Mouse (Mus musculus) cerebellum, adult 9-10 months (tissue): ENCODE measurements at regions not wholly inside any gene's neighbourhood (a gene's known extent, or its start where the extent isn't known, plus 50 kb on each side); places are given as distances from the start of the nearest gene placed in this dataset.

Source experiments
- DNase-seq: peaks from one replicate; pipeline ENCODE4 v3.0.0; 2022

- no peak for DNase-seq
Measured at GRCm38 (mm10) chr14:25137312-25137711, 321.7 kb upstream of the Zmiz1 start.

- no peak for DNase-seq
Measured at GRCm38 (mm10) chr14:25138485-25138884, 320.5 kb upstream of the Zmiz1 start.

- no peak for DNase-seq
Measured at GRCm38 (mm10) chr14:25141933-25142332, 317.1 kb upstream of the Zmiz1 start.

GRCm38 (mm10) chr14:25143051-25143450 is 315.9 kb upstream of the Zmiz1 start:
- DNase-seq: no peak

- no peak for DNase-seq
Measured at GRCm38 (mm10) chr14:25147731-25148130, 311.3 kb upstream of the Zmiz1 start.

DNA sequence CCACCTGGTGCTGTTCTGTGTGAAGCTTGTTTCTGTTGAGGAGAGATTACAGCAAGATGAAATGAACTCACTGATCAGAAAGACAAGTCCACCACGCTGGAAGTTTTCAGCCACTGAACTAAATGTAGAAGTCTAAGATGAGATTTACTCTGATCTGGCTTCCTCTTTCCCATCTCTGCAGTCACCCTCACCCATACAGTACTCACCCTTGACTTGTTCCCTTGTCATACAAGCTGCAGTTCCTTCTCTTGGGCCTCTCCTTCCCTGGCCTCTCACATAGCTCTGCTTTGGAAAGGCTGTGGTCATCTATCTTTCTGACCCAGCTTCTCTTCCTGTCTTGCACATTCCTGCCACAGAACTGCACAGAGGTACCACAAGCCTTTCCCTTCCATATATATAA is 308.0 kb upstream of the Zmiz1 start:
- DNase-seq: no peak

DNA sequence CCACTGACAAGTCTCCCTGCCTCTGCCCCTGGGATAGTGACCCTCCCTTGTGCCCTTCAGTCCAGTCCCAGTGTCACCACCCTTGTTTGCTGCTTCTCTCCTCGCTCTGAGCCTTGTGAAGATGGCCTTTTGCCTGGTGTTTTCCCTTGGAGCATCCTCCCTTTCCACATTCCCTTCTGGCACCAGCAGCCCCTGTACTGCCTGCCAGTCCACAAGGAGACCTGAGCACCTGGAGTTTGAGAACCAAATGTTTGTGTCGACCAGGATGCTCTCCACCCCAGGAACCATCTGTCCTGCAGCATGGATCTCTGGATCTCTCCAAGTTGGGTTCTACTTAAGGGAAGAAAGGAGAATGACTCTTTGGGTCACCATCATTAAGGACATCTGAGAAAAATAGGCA is 307.5 kb upstream of the Zmiz1 start:
- peak; percentile 75 for DNase-seq

GRCm38 (mm10) chr14:25153573-25153972 is 305.4 kb upstream of the Zmiz1 start:
- DNase-seq: no peak

DNA sequence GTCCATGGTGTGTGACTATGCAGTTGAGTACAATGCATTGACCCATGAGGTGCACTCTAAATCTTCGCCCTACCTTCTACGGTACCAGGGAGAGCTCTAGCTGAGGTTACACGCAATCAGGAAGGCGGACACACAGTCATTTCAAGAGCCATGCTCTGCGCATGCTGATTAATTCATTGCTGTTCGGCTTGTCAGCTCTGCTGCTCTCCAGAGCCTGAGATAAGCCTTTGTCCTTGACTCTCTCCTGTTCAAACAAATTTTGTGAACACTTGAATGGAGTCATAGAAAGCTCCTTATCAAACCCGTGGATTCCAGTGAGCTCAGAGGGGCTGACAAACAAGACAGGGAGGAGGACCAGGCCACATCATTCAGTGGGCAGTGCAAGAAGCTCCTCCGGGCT is 304.8 kb upstream of the Zmiz1 start:
- DNase-seq: no peak

- no peak for DNase-seq
Measured at GRCm38 (mm10) chr14:25155008-25155783, 303.8 kb upstream of the Zmiz1 start.

- no peak for DNase-seq
Measured at GRCm38 (mm10) chr14:25156171-25156570, 302.8 kb upstream of the Zmiz1 start.

DNA sequence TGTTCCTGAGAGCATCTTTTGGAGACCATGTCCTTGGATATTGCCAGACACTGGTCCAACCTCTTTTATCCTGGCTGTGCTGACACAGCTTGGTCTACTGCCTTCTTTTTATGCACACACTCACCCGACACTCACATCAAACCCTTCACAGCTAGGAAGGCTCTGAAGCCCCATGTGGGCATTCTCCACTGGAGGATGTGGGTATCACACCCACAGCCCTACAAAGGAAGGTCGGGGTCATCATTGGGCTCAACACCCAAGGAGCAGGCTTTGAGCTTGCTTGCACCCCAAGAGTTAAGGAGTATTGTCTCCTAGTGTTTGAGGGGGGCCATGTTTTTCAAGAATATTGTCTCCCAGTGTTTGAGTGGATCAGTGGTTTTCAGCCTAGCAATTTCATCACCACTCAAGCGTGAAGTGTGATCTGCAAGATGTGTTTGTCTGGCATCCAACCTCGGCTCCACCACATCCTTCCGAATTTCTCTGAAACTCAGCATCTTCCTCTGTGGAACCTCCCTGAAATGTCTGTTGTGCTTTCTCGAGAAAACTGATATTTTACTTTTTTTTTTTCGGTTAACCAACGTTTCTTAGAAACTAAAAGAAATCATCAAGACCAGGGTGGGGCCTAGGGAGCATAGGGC is 297.2 kb upstream of the Zmiz1 start:
- no peak for DNase-seq

DNA sequence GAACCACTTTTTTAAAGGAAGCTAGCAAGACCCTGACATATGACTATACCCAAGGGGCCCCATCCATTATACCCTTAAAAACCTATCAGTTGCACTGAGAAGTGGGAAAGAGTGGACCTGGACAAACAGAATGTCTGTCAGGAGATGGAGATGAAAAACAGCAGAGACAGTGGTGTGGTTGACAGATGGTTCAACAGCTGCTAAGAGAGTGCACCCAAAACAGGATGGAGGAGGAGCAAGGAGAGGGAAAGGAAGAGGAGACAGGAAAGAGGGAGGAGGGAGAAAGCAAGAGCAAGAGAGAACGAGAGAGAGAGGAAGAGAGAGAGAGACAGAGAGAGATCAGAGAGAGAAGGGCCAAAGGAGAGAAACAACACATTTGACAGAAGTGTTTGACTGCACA is 292.8 kb upstream of the Zmiz1 start:
- DNase-seq: no peak

DNA sequence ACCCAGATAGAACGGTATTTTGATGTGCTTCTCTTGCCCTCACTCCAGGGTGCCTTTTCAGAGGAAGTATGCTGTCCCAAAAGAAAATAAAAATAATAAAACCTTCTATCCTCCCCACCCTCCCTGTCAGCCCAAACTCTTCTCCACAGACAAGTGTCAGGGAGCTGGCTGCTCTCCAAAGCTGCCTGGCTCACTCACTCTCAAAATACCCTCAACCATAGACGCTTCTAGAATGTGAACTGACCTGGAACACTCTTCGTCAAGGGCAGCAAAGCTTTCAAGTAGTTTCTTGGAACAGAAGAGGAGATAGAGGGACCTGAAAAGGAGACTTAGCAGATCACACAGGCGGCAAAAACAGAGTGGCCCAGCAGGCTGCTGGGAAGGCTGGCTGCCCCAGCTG is 291.4 kb upstream of the Zmiz1 start:
- DNase-seq: no peak

DNA sequence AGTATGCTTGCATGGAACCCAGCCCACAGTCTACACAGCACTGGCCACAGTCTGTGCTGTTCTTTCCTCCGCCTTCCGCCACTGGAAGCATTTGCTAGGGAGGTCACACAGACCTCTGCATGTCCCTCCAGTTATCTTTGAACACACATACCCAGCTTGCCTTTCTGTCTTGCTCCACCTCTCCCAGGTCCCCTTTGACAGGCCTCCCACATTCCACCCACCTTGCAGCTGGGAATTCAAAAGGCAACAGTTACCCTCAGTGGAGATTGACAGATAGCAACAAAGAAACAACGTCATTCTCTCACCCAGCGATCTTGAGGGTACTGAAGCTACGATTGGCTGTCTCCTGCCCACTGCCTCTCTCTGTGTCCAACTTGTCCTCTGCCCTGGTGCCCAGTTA is 290.7 kb upstream of the Zmiz1 start:
- DNase-seq: no peak

DNA sequence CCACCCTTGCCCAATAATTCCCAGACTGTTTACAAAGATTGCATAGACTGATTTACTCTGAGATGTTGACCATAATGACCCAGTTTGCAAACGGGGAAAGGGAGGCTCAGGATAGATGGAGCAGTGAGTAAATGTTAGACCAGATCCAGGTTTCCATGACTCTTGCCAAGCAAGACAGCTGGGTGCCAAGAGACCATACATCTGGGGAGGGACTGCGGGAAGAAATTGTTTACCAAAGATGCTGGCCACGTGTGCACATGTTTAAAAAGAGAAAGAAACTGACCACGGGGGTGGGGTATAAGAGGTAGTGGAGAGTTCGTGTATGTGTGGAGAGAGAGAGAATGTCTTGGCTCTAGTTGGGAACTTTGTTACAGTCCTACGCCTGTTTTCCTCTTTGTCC is 285.7 kb upstream of the Zmiz1 start:
- DNase-seq: no peak

GRCm38 (mm10) chr14:25173873-25174272 is 285.1 kb upstream of the Zmiz1 start:
- no peak for DNase-seq

GRCm38 (mm10) chr14:25174402-25174801 is 284.6 kb upstream of the Zmiz1 start:
- DNase-seq: no peak

DNA sequence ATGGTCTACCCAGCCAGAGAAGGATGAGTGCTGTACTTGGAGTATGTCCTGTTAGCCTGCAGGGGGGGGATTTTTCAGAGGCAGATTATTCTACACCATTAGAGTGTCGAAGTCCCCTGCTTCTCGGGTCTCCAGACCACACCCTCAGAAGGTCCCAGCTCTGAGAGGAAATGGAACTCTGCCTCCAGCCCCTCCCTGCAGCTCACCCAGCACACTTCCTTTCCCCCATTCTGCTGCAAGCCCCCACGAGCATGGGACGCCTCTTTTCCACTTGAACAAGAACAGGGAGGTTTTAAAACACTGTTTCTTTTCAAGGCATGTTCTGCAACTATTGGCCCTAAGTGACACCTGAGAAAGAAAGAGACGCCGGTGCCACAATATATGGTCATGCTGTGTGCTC is 282.8 kb upstream of the Zmiz1 start:
- no peak for DNase-seq

- DNase-seq: no peak
Measured at GRCm38 (mm10) chr14:25180126-25180525, 278.9 kb upstream of the Zmiz1 start.

DNA sequence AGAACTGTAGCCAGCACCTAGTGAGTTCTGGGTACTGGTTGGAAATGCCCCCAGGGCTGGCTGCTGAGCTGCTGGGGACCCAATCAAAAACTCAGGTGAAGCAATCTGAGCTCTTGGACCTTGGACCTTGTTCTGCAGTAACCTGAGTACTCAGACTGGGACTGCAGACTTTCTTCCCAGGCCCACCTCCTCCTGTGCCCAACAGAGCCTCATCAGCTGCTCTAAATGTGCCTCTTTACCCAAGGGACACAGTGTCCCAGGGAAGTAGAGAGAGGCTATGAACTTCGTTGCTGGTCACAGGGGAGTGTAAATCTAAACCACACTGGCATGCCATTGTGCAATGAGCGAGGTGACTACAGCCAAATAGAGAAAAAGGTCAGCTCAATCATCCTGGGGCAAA is 277.6 kb upstream of the Zmiz1 start:
- no peak for DNase-seq

- no peak for DNase-seq
Measured at GRCm38 (mm10) chr14:25184042-25184441, 274.9 kb upstream of the Zmiz1 start.

DNA sequence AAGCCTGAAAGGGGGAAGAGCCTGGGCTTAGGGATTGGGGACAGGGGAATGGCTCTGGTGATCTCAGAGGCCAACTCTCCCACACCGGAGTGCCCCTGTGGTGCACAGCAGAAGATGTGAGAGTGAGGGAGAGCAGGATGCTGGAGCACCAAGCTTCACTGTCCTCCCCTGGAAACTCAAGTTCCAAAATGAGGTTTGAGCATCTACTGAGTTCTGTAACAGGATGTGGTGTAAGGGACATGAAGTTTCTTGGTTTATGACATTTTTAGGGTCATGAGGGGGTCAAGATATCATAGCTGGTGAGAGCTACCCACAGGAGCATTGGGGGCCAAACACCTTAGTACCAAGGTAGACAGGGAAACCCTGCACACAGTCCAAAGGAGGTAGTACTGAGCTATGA is 274.1 kb upstream of the Zmiz1 start:
- no peak for DNase-seq

GRCm38 (mm10) chr14:25185556-25185958 is 273.4 kb upstream of the Zmiz1 start:
- DNase-seq: peak; percentile 44
